Mouse (Mus musculus): ENCODE data around the gene Sufu.

Gene Sufu

GRCm38 (mm10) chr19:46502471-46503166 is 105.9 kb downstream of the Sufu start:
- ChIA-PET POLR2A (interaction anchor here in 3 of 4 experiments (0.6 to 47.3 kb wide), 56 partner anchors 0 to 588 kb away, joined by 3 to 957 read pairs (median 6); partner anchors contain the start of genes Sufu (in 2 of the 3), Actr1a (in 1 of the 3), Arl3 (in 1 of the 3) and Fbxl15 (in 1 of the 3)), CTCF (interaction anchor here in 3 of 4 experiments (0.5 to 1.7 kb wide), 10 partner anchors 8 to 251 kb away, joined by 3 to 10 read pairs (median 4); partner anchors contain the start of gene Sufu (in 1 of the 3))

GRCm38 (mm10) chr19:46503351-46504084 is 106.8 kb downstream of the Sufu start:
- ChIA-PET POLR2A (interaction anchor here (0.6 to 47.3 kb wide), 69 partner anchors 0 to 1350 kb away, joined by 3 to 957 read pairs (median 4); partner anchors contain the start of genes Sufu (in 3 of the 4), Actr1a (in 1 of the 4), Fbxl15 (in 1 of the 4) and Nfkb2 (in 1 of the 4)), CTCF (interaction anchor here (0.5 to 1.7 kb wide), 30 partner anchors 7 to 1941 kb away, joined by 3 to 8 read pairs (median 4); partner anchors contain the start of genes Hif1an (in 1 of the 4), Nfkb2 (in 1 of the 4) and Sufu (in 1 of the 4))

GRCm38 (mm10) chr19:46504085-46504552 is 107.4 kb downstream of the Sufu start:
- ChIA-PET POLR2A (interaction anchor here (0.6 to 47.3 kb wide), 50 partner anchors 1 to 1350 kb away, joined by 3 to 957 read pairs (median 6); partner anchors contain the start of genes Sufu (in 3 of the 4), Nolc1 (in 1 of the 4), Pdcd11 (in 1 of the 4) and Trim8 (in 1 of the 4)), CTCF (interaction anchor here (0.5 to 1.7 kb wide), 26 partner anchors 8 to 1941 kb away, joined by 3 to 8 read pairs (median 4); partner anchors contain the start of genes Hif1an (in 1 of the 4), Nfkb2 (in 1 of the 4) and Sufu (in 1 of the 4))

GRCm38 (mm10) chr19:46504822-46505417 is 108.2 kb downstream of the Sufu start:
- ChIA-PET CTCF (interaction anchor here in 2 of 4 experiments (0.8 to 1.7 kb wide), 2 partner anchors 33 to 69 kb away, joined by 3 to 6 read pairs; no protein-coding TSS in a partner anchor), POLR2A (interaction anchor here in 3 of 4 experiments (0.7 to 47.3 kb wide), 18 partner anchors 2 to 147 kb away, joined by 3 to 957 read pairs (median 21); partner anchors contain the start of genes Sufu (in 1 of the 3), Trim8 (in 1 of the 3) and Wbp1l (in 1 of the 3))

- ChIA-PET CTCF (interaction anchor here in 1 of 4 experiments (0.6 kb wide), 1 partner anchor 526 kb away, joined by 10 read pairs; no protein-coding TSS in a partner anchor), POLR2A (interaction anchor here in 3 of 4 experiments (0.6 to 47.3 kb wide), 15 partner anchors 3 to 148 kb away, joined by 3 to 957 read pairs (median 27); partner anchors contain the start of genes Sufu (in 1 of the 3) and Trim8 (in 1 of the 3))
Measured at GRCm38 (mm10) chr19:46505646-46506371, 109.1 kb downstream of the Sufu start.

- POLR2A ChIA-PET: interaction anchor here in 3 of 4 experiments (1.0 to 47.3 kb wide), 10 partner anchors 3 to 33 kb away, joined by 4 to 957 read pairs (median 194); partner anchors contain the start of gene Trim8 (in 1 of the 3)
- CTCF ChIA-PET: no interaction called here
Measured at GRCm38 (mm10) chr19:46506372-46506717, 109.6 kb downstream of the Sufu start.

- POLR2A ChIA-PET: interaction anchor here in 3 of 4 experiments (0.6 to 47.3 kb wide), 13 partner anchors 4 to 66 kb away, joined by 3 to 957 read pairs (median 4); partner anchors contain the start of genes Arl3 (in 1 of the 3), Sfxn2 (in 1 of the 3) and Trim8 (in 1 of the 3)
- CTCF ChIA-PET: interaction anchor here in 1 of 4 experiments (0.6 kb wide), 1 partner anchor 644 kb away, joined by 5 read pairs; no protein-coding TSS in a partner anchor
Measured at GRCm38 (mm10) chr19:46507181-46507581, 110.5 kb downstream of the Sufu start.

- CTCF ChIA-PET: interaction anchor here in 2 of 4 experiments (0.6 to 1.9 kb wide), 4 partner anchors 10 to 226 kb away, joined by 3 to 6 read pairs (median 4); no protein-coding TSS in a partner anchor
- POLR2A ChIA-PET: interaction anchor here in 2 of 4 experiments (0.9 to 47.3 kb wide), 9 partner anchors 5 to 145 kb away, joined by 3 to 957 read pairs (median 202); partner anchors contain the start of gene Trim8 (in 1 of the 2)
Measured at GRCm38 (mm10) chr19:46507806-46508205, 111.1 kb downstream of the Sufu start.

GRCm38 (mm10) chr19:46508738-46509137 is 112.0 kb downstream of the Sufu start:
- POLR2A ChIA-PET: interaction anchor here (0.5 to 47.3 kb wide), 18 partner anchors 6 to 1394 kb away, joined by 3 to 957 read pairs (median 4); partner anchors contain the start of gene Trim8 (in 2 of the 4)
- CTCF ChIA-PET: interaction anchor here in 2 of 4 experiments (0.6 to 1.9 kb wide), 3 partner anchors 9 to 252 kb away, joined by 3 to 11 read pairs (median 6); no protein-coding TSS in a partner anchor

- ChIA-PET POLR2A (interaction anchor here (0.5 to 47.3 kb wide), 20 partner anchors 6 to 1394 kb away, joined by 3 to 957 read pairs (median 4); partner anchors contain the start of gene Trim8 (in 2 of the 4)), CTCF (interaction anchor here in 2 of 4 experiments (1.0 to 1.9 kb wide), 2 partner anchors 9 to 251 kb away, joined by 3 to 6 read pairs; no protein-coding TSS in a partner anchor)
Measured at GRCm38 (mm10) chr19:46509202-46509601, 112.5 kb downstream of the Sufu start.

- CTCF ChIA-PET: interaction anchor here in 3 of 4 experiments (1.0 to 2.3 kb wide), 10 partner anchors 8 to 251 kb away, joined by 3 to 27 read pairs (median 6); no protein-coding TSS in a partner anchor
- POLR2A ChIA-PET: interaction anchor here (0.5 to 47.3 kb wide), 16 partner anchors 7 to 659 kb away, joined by 3 to 957 read pairs (median 6); partner anchors contain the start of gene Trim8 (in 2 of the 4)
Measured at GRCm38 (mm10) chr19:46509736-46510135, 113.0 kb downstream of the Sufu start.

- CTCF ChIA-PET: interaction anchor here (0.6 to 2.3 kb wide), 49 partner anchors 8 to 1508 kb away, joined by 3 to 27 read pairs (median 4); partner anchors contain the start of genes Fbxl15 (in 1 of the 4), Trim8 (in 1 of the 4) and Wbp1l (in 1 of the 4)
- POLR2A ChIA-PET: interaction anchor here (0.5 to 47.3 kb wide), 47 partner anchors 7 to 1112 kb away, joined by 3 to 957 read pairs (median 4); partner anchors contain the start of genes Trim8 (in 2 of the 4), Arl3 (in 1 of the 4), Borcs7 (in 1 of the 4) and Sfxn2 (in 1 of the 4)
Measured at GRCm38 (mm10) chr19:46510401-46510800, 113.7 kb downstream of the Sufu start.

- ChIA-PET POLR2A (interaction anchor here (0.5 to 47.3 kb wide), 51 partner anchors 8 to 1112 kb away, joined by 3 to 957 read pairs (median 4); partner anchors contain the start of genes Trim8 (in 2 of the 4), Arl3 (in 1 of the 4), Borcs7 (in 1 of the 4) and Sfxn2 (in 1 of the 4)), CTCF (interaction anchor here (0.5 to 2.3 kb wide), 70 partner anchors 8 to 1508 kb away, joined by 3 to 27 read pairs (median 4); partner anchors contain the start of genes Fbxl15 (in 1 of the 4), Pdcd11 (in 1 of the 4), Trim8 (in 1 of the 4) and Usmg5 (in 1 of the 4))
Measured at GRCm38 (mm10) chr19:46510824-46511223, 114.1 kb downstream of the Sufu start.

GRCm38 (mm10) chr19:46511263-46511662 is 114.6 kb downstream of the Sufu start:
- CTCF ChIA-PET: interaction anchor here (0.5 to 2.3 kb wide), 56 partner anchors 7 to 909 kb away, joined by 3 to 27 read pairs (median 4); partner anchors contain the start of genes Fbxl15 (in 1 of the 4), Pdcd11 (in 1 of the 4), Usmg5 (in 1 of the 4) and Wbp1l (in 1 of the 4)
- POLR2A ChIA-PET: interaction anchor here (0.6 to 47.3 kb wide), 34 partner anchors 8 to 1113 kb away, joined by 3 to 957 read pairs (median 4); partner anchors contain the start of genes Trim8 (in 2 of the 4), Arl3 (in 1 of the 4), Borcs7 (in 1 of the 4) and Cuedc2 (in 1 of the 4)

- CTCF ChIA-PET: interaction anchor here in 2 of 4 experiments (0.6 to 2.5 kb wide), 4 partner anchors 10 to 103 kb away, joined by 3 to 6 read pairs (median 4); no protein-coding TSS in a partner anchor
- POLR2A ChIA-PET: interaction anchor here in 3 of 4 experiments (1.0 to 34.8 kb wide), 13 partner anchors 8 to 158 kb away, joined by 3 to 957 read pairs (median 5); partner anchors contain the start of genes Trim8 (in 2 of the 3), Arl3 (in 1 of the 3), Sfxn2 (in 1 of the 3) and Sufu (in 1 of the 3)
Measured at GRCm38 (mm10) chr19:46514387-46514786, 117.7 kb downstream of the Sufu start.
